Mouse (Mus musculus): ENCODE results near the gene Sorbs1.

Sorbs1 gene

DNA sequence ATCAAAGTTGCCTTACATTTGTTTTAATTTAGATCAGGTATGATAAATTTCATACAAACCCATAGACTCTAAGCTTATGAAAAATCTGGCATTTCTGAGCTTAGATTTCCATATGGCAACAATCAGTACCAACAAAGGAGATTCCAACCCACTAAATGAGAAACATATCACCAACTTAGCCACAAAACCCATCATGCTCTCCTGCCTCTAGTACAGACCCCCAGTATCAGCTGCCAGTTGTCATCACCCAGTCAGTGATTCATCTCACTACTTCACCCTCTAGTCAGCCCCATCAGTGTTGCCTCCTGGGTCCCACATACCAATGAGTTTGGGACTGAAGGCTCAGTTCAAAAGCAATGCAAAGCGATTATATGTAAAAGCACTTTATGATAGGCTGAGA lies 254.1 kb downstream of the Sorbs1 start:
- no peak for DNase-seq (ENCODE audit: low spot score)

DNA sequence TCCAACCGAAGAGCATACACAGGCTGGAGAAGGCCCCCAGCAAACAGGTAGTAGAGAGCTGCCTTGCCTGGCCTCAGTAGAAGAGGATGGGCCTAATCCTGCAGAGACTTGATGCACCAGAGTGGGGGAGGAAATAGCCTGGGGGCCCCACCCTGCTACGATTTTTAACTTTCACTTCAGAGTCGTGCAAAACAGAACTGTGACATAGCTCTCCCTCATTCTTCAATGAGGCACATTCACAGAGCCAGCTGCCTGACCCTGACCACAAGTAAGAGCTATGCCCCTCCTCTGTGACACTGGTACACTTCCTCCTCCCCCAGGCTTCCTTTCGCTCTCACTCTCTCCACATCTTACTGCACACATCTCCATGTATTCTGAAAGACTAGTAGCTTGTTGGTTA lies 256.2 kb downstream of the Sorbs1 start:
- no peak for DNase-seq (ENCODE audit: low spot score)

DNA sequence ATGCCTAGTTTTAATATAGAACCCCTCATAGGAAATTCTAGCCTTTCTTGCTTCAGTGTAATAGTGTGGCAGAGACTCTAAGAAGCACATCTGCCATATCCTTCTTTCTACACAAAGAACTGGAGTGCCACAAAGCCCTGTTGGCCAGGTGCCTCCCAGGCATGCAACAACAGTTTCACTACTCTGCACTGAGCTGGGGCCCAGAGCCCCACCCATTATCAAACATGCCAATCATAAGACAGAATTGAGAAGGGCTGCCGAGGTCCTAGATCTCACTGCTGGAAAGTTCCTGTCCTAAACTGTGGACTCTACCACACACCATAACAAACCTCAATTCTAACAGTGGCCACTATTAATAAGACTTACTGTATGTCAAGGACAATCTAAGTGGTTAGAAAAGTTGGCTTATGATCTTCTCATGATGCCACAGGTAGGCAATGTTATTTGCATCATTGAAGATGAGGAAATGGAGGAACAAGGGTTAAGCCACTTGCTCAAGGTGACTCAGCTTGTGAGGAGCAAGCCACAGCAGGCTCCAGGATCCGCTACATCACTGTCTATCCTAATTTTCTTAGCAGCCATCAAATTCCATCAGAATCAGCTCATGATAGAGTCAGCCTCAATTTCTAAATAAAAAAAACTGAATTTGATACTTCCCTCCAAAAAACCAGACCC lies 257.1 kb downstream of the Sorbs1 start:
- no peak for DNase-seq (ENCODE audit: low spot score)

DNA sequence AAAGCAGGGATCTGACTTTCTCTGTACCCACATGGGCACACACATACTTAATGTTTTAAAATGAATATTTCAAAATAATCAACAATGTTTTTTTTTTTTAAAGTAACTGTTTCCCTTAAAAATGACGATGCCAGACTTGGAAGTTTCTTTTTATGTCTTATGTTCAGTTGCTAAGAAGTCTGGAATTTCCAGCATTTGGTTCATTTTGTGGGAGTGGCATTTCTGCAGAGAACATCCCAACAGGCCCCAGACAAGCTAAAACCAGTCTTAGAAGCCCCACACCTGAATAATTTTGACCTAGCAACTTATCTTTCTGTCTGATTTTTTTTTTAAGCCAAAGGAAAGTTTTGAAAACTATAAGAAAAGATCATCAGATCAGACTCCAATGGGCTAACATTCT lies 258.0 kb downstream of the Sorbs1 start:
- DNase-seq (ENCODE audit: low spot score), result no peak

DNA sequence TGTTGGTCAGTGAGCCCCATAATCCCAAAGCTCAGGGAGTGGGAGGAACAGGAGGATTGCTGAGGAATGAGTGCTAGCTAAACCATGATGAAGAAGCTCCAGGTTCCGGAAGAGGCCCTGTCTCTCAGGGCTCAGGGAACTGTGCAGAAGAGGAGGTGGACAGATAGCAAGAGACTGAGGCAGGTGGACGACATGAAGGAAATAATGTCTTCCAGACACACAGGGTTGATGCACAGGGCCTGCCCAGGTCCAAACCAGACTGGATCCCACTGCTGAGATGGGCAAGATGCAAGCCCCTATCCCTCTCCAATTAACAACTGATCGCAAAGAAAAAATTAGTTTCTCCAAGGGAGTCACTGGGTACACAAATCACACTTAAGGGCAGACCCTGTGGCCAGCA lies 258.8 kb downstream of the Sorbs1 start:
- DNase-seq (ENCODE audit: low spot score), result no peak

DNA sequence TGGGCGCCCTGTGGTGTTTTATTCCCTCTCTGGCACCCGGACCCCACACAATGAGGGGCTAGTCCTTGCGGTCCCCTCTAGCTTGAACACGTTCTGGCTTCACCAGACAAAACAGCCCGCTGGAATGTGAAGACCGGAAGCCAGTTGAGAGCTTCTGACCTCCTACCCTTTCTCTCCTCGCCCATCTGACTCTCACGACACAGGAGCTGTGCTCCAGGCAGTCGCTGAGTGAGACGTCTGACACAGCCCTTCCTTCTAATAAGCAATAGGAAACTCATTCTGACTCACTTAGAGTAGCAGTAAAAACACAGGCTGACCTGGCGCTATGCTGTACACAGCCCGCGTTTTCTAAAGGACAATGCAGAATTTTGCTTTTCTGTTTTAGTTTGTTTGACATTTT lies 259.8 kb downstream of the Sorbs1 start:
- DNase-seq (ENCODE audit: low spot score), result peak; percentile 44

DNA sequence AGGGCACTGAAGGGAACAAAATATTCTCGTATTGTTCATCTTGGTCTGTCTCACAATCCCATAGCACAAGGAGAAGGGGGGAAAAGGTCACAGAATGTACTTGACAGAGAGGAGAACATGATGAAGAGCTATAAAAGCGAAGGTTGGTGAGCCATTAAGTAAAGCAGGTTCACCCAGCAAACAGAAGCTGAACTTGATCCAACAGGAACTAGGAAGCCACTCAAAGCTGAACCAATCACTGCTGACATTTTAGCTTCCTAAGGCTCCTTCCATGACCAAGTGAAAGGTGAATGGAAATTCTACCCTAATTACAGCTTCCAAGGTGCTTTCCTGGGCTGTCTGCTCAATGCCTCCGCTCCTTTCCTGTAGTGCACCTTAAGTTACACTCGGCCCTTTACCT lies 262.5 kb downstream of the Sorbs1 start:
- DNase-seq (ENCODE audit: low spot score), result no peak

DNA sequence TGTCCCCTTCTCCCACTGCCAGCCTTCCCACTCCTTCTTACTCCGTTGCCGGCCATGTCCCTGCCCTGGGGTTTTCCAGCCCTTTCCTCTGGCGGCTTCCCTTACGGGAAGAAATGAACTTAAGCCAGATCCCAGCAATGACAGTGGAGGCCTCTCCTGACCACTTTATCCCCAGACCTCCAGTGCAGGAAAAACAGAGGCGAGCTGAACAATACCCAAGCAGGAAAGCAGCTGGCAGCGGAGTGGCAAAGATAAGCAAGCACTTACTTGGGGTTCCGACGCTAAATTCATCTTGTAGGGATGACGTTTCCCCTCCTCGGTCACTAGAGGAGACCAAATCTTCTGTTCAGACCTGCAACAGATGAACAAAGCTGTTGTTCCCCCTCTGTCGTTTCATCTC lies 264.2 kb downstream of the Sorbs1 start:
- no peak for DNase-seq (ENCODE audit: low spot score)

DNA sequence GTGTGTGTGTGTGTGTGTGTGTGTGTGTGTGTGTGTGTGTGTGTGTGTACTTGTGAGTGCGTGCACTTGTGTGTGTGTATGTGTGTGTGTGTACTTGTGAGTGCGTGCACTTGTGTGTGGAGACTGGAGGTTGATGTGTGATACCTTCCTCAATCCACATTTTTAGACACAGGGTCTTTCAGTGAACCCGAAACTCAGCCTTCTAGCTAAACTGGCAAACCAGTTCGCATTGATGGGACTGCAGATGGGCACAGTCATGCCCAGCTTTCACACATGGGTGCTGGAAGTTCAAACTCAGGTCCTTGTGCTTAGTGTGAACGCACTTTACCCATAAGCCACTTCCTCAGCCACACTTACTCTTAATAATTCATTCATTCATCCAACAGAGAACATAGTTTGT lies 265.1 kb downstream of the Sorbs1 start:
- no peak for DNase-seq (ENCODE audit: low spot score)

DNA sequence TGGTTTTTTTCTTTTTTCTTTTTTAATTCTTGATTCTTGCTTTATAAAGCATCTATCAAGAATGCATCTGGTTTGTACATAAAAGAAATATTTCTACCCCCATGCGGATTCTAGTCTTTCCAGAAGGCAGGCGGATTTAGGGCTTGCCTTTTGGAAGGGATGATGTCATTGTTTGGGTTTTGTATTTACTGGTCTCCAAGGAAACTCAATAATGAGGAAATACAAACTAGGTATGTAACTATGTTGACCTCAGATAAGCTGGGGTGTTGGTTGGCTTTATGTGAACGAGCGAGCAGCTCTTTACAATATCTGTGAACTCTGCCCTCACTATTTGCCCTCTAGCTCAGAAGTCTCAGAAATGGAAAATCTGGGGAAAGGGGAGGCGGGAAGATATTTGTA lies 266.3 kb downstream of the Sorbs1 start:
- DNase-seq (ENCODE audit: low spot score), result no peak

DNA sequence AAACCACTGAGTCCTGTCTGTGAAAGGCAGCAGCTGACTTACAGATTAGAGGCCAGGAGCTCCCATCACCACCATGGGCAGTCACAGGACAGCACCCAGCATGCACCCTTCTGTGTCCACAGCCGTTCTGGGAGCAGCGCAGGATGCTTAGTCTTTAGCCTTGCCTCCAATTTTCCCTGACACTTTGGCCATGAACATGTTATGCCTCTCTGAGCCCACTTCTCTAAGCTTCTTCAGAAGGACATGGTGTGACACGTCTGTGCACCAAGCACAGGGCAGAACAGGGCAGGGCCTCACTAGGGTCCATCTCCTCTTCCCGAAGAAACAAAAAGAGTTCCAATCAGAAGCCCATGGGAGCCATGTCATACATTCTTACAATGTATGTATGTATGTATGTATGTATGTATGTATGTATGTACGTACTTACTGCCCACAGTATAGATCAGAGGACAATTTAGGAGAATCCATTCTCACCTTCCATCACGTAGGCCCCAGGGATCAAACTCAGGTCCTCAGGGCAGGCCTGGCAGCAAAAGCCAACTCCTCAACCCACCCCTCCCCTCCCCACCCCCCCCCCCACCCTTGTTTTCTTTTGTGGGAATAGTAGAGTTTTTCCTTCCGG lies 266.8 kb downstream of the Sorbs1 start:
- no peak for DNase-seq (ENCODE audit: low spot score)
